In genomic region chr13:18293438-18293837, GRCm38 (mm10) we compare ENCODE assay signal across 20 mouse cellular contexts.
DNase-seq lines count a peak whose midpoint lies in the region; ATAC-seq and TF ChIP-seq lines count a peak whose summit lies in the region.
"Had no signal": no experiment of that assay in that cellular context is flagged by ENCODE, and none has a peak within 500 bp of the region (broad histone marks: within the 10 kb centered on the region; RNA-seq: fewer than 3 reads in every experiment).

No protein-coding gene starts in this region.

- no peak for TF ChIP-seq CTCF in CH12.LX (conservative IDR thresholded peaks at IDR 0.05 in 1 of 2, IDR thresholded peaks at IDR 0.05 in 1 of 2; ENCODE audit: low read depth in 2 of 2, low read length in 2 of 2)

- H3K79me2 ChIP-seq in CH12.LX (replicated peaks; ENCODE audit: control insufficient read depth, extremely low read depth, insufficient read depth, poor library complexity, severe bottlenecking): no peaks in the 10 kb centered on the region

- H3K4me2 ChIP-seq in CH12.LX (ENCODE audit: insufficient read depth, low read depth, poor library complexity, severe bottlenecking): no peak overlapping the region

- no peaks in the 10 kb centered on the region for H3K9me3 ChIP-seq in CH12.LX (replicated peaks; ENCODE audit: low read length)
- no peaks in the 10 kb centered on the region for H3K9me3 ChIP-seq in ES-E14 (ENCODE audit: control insufficient read depth, insufficient read depth, low read depth, low read length)
- H3K9me3 ChIP-seq: G1E had no signal

- in situ Hi-C loops in CH12.LX (cut with MboI; ENCODE audit: low pct_ligation_motif_present, low pct_unique_long_range_greater_than_20kb, low sequenced_read_pairs) (no loop called here), ES-E14 (cut with MboI; ENCODE audit: low sequenced_read_pairs in 2 of 2, unreplicated experiment in 2 of 2) (no loop called here)

- H3K4me3 ChIP-seq in CH12.LX (replicated peaks in 1 of 3; ENCODE audit: low read depth in 2 of 3, low read length in 2 of 3, poor library complexity in 1 of 3): no peak overlapping the region
- H3K4me3 ChIP-seq in ES-E14 (ENCODE audit: insufficient read depth in 1 of 2, low read depth in 1 of 2, low read length in 2 of 2, poor library complexity in 1 of 2, severe bottlenecking in 1 of 2): no peak overlapping the region

- H3K9ac ChIP-seq in CH12.LX (ENCODE audit: insufficient read depth, low read depth): no peak overlapping the region
- H3K9ac ChIP-seq in ES-E14 (ENCODE audit: insufficient read depth, low read depth, low read length, poor library complexity, severe bottlenecking): no peak overlapping the region

- dilution Hi-C loops in CH12.LX (cut with MboI; ENCODE audit: extremely low pct_ligation_motif_present, extremely low pct_unique_long_range_greater_than_20kb, low sequenced_read_pairs): no loop called here

- DNase-seq in CH12.LX (ENCODE audit: extremely low read depth) (no peak), ES-E14 (ENCODE audit: low read depth, low spot score) (no peak)
- no peak for DNase-seq in kidney, postnatal 14 days
- DNase-seq: adrenal gland, adult 2 months; adrenal gland, adult 8-10 months; adrenal gland, postnatal 10 days; adrenal gland, postnatal 14 days; adrenal gland, postnatal 25 days; adrenal gland, postnatal 36 days; B cell, adult 2 months; cerebellum, adult 11 months; cerebellum, adult 11-12 months; cerebellum, adult 18-20 months; cerebellum, adult 2 months; cerebellum, adult 8-10 months had no signal

- TF ChIP-seq EP300 in CH12.LX (IDR thresholded peaks at IDR 0.05; ENCODE audit: low read length): no peak

- H3K27ac ChIP-seq in CH12.LX (ENCODE audit: insufficient read depth, low read depth) (no peak overlapping the region), ES-E14 (ENCODE audit: insufficient read depth, low read depth, low read length, poor library complexity, severe bottlenecking) (no peak overlapping the region)

- ATAC-seq in megakaryocyte, adult 5-6 weeks (ENCODE audit: poor library complexity, severe bottlenecking): no peak
- ATAC-seq: activated CD4-positive, CD25-positive, alpha-beta regulatory T cell, adult 4 months; CD4-positive, CD25-positive, alpha-beta regulatory T cell, adult 4 months; Patski had no signal

- no peak for TF ChIP-seq RAD21 in CH12.LX (IDR thresholded peaks at IDR 0.05; ENCODE audit: low read depth, low read length)

- TF ChIP-seq POLR2A in CH12.LX (IDR thresholded peaks at IDR 0.05; ENCODE audit: low read depth, low read length): no peak

- no peaks in the 10 kb centered on the region for H3K27me3 ChIP-seq in CH12.LX (replicated peaks)
- H3K27me3 ChIP-seq: Patski had no signal

- no peaks in the 10 kb centered on the region for H3K36me3 ChIP-seq in CH12.LX (replicated peaks in 1 of 2; ENCODE audit: control insufficient read depth in 1 of 2, insufficient read depth in 1 of 2, low read length in 1 of 2)
- H3K36me3 ChIP-seq in ES-E14 (ENCODE audit: control insufficient read depth, insufficient read depth, low read length, poor library complexity, severe bottlenecking): no peaks in the 10 kb centered on the region
- H3K36me3 ChIP-seq: G1E had no signal

- H3K4me1 ChIP-seq in CH12.LX (ENCODE audit: control insufficient read depth in 1 of 2, insufficient read depth in 2 of 2): peaks cover 0 to 4% of the 10 kb centered on the region in 2 experiments; a peak in 1 of 4 replicates
- H3K4me1 ChIP-seq in ES-E14 (ENCODE audit: control insufficient read depth in 2 of 2, insufficient read depth in 2 of 2, low read length in 2 of 2, poor library complexity in 1 of 2): no peaks in the 10 kb centered on the region

TF ChIP-seq in CH12.LX, 34 proteins besides CTCF, POLR2A, EP300 and RAD21:
- no peak for TF ChIP-seq MAZ (IDR thresholded peaks at IDR 0.05; ENCODE audit: low read depth, low read length)
- peak; percentile 87 for TF ChIP-seq MAFK (IDR thresholded peaks at IDR 0.05; ENCODE audit: insufficient replicate concordance, low read length)

TF ChIP-seq in ES-E14, 5 proteins besides CTCF, POLR2A, EP300 and RAD21:
- TF ChIP-seq ZC3H11A (IDR thresholded peaks at IDR 0.05; ENCODE audit: borderline replicate concordance, low read depth, low read length) (no peak), ZNF384 (IDR thresholded peaks at IDR 0.05; ENCODE audit: low read depth, low read length) (no peak), CHD2 (IDR thresholded peaks at IDR 0.05; ENCODE audit: low read depth, low read length) (no peak), HCFC1 (IDR thresholded peaks at IDR 0.05; ENCODE audit: borderline replicate concordance, insufficient read depth, low read length) (no peak), MAFK (IDR thresholded peaks at IDR 0.05; ENCODE audit: insufficient read depth, low read depth, low read length) (peak; percentile 70)
